ENCODE assay signal across 30 mouse cellular contexts in genomic region chr2:69104511-69105145, GRCm38 (mm10). TPM values are rescaled to one million over a fixed set of nuclear protein-coding genes. Genes with fewer than 3 reads are reported as not detected.
A peak's percentile ranks its signal among the peaks of the same experiment; 100 is the strongest.
DNase-seq lines count a peak whose midpoint lies in the region; ATAC-seq and TF ChIP-seq lines count a peak whose summit lies in the region.
"Had no signal": no experiment of that assay in that cellular context is flagged by ENCODE, and none has a peak within 500 bp of the region (broad histone marks: within the 10 kb centered on the region; RNA-seq: fewer than 3 reads in every experiment).

No protein-coding gene starts in this region.

- H3K4me3 ChIP-seq in kidney, postnatal 0 days (replicated peaks; ENCODE audit: low read depth, low read length), result no peak overlapping the region
- H3K4me3 ChIP-seq in kidney, adult 2 months (ENCODE audit: insufficient read depth, low read depth, low read length), result no peak overlapping the region
- H3K4me3 ChIP-seq: erythroblast, embryonic 14.5 days; forebrain, embryonic 12.5 days; heart, embryonic 12.5 days; hindbrain, embryonic 10.5 days; hindbrain, embryonic 15.5 days; liver, embryonic 12.5 days; megakaryocyte, embryonic 14.5 days; midbrain, embryonic 12.5 days; myocyte; neural tube, embryonic 12.5 days had no signal

- H3K9ac ChIP-seq in kidney, postnatal 0 days (ENCODE audit: low read depth, low read length), result no peak overlapping the region
- H3K9ac ChIP-seq: forebrain, embryonic 12.5 days; heart, embryonic 12.5 days; hindbrain, embryonic 15.5 days; liver, embryonic 12.5 days; liver, postnatal 0 days; midbrain, embryonic 12.5 days; neural tube, embryonic 12.5 days had no signal

- no peak for TF ChIP-seq POLR2A in kidney, adult 2 months (IDR thresholded peaks at IDR 0.05; ENCODE audit: low read depth, low read length)

- 49% methylated on average over 10 of the region's 10 CpGs for WGBS in kidney, postnatal 0 days
- 68% methylated on average over 10 of the region's 10 CpGs for WGBS in kidney, adult 2 months

- H3K36me3 ChIP-seq in kidney, postnatal 0 days (ENCODE audit: insufficient read depth, low read length), result no peaks in the 10 kb centered on the region
- no peaks in the 10 kb centered on the region for H3K36me3 ChIP-seq in kidney, adult 2 months (ENCODE audit: control insufficient read depth, insufficient read depth, low read length)
- H3K36me3 ChIP-seq: forebrain, embryonic 12.5 days; heart, embryonic 12.5 days; hindbrain, embryonic 10.5 days; liver, embryonic 12.5 days; midbrain, embryonic 12.5 days; neural tube, embryonic 12.5 days had no signal

- no peaks in the 10 kb centered on the region for H3K4me1 ChIP-seq in kidney, postnatal 0 days (replicated peaks; ENCODE audit: insufficient read depth, low read length)
- no peaks in the 10 kb centered on the region for H3K4me1 ChIP-seq in kidney, adult 2 months (ENCODE audit: control insufficient read depth, insufficient read depth, low read length)
- H3K4me1 ChIP-seq: hindbrain, embryonic 15.5 days; liver, embryonic 12.5 days; neural tube, embryonic 12.5 days had no signal

- peak; percentile 64 for DNase-seq in heart, adult 11 months
- no peak for DNase-seq in heart, postnatal 36 days
- DNase-seq in kidney, postnatal 0 days (ENCODE audit: low spot score), result peak; percentile 45
- no peak for DNase-seq in kidney, adult 2 months
- DNase-seq in right cerebral cortex, postnatal 25 days, result peak; percentile 33
- no peak for DNase-seq in right cerebral cortex, postnatal 10 days (ENCODE audit: low spot score in 2 of 2)
- DNase-seq: adrenal gland, postnatal 36 days; cerebellum, adult 2 months; cerebellum, postnatal 14 days; gastrocnemius, postnatal 25 days; heart, adult 18-20 months; kidney, adult 11 months; left cerebral cortex, postnatal 4 days; liver, postnatal 0 days; lung, postnatal 4 days; thymus, postnatal 4 days had no signal

- H3K9me3 ChIP-seq in kidney, postnatal 0 days (replicated peaks; ENCODE audit: low read length), result no peaks in the 10 kb centered on the region
- H3K9me3 ChIP-seq: forebrain, embryonic 12.5 days; heart, embryonic 12.5 days; hindbrain, embryonic 10.5 days; hindbrain, embryonic 15.5 days; liver, embryonic 12.5 days; megakaryocyte, embryonic 14.5 days; midbrain, embryonic 12.5 days; neural tube, embryonic 12.5 days had no signal

- no peak for TF ChIP-seq CTCF in kidney, postnatal 0 days (IDR thresholded peaks at IDR 0.05; ENCODE audit: low read depth)
- no peak for TF ChIP-seq CTCF in kidney, adult 2 months (conservative IDR thresholded peaks at IDR 0.05; ENCODE audit: insufficient read depth, insufficient read length, low read depth, low read length)

- no peak for ATAC-seq in kidney, postnatal 0 days (replicated peaks; ENCODE audit: low FRiP score, low read depth)
- no peak for ATAC-seq in CD4-positive, CD25-positive, alpha-beta regulatory T cell, adult 4 months
- ATAC-seq: inflammation-experienced regulatory T-cells, adult 6 months; liver, embryonic 12.5 days; liver, postnatal 0 days; Patski had no signal

- no peaks in the 10 kb centered on the region for H3K27me3 ChIP-seq in kidney, postnatal 0 days (ENCODE audit: insufficient read depth, low read length)
- H3K27me3 ChIP-seq in kidney, adult 2 months (replicated peaks; ENCODE audit: control insufficient read depth, insufficient read depth, low read length), result no peaks in the 10 kb centered on the region
- H3K27me3 ChIP-seq: forebrain, embryonic 12.5 days; heart, embryonic 12.5 days; hindbrain, embryonic 15.5 days; liver, embryonic 12.5 days; megakaryocyte, embryonic 14.5 days; midbrain, embryonic 12.5 days; neural tube, embryonic 12.5 days; Patski had no signal

- H3K4me2 ChIP-seq in kidney, postnatal 0 days (ENCODE audit: low read length), result no peak overlapping the region
- H3K4me2 ChIP-seq: forebrain, embryonic 12.5 days; heart, embryonic 12.5 days; hindbrain, embryonic 15.5 days; liver, embryonic 12.5 days; midbrain, embryonic 12.5 days; neural tube, embryonic 12.5 days had no signal

- intact Hi-C loops in heart, postnatal 36 days (cut with DNase I), result loop anchor here (5.0 kb wide), 2 partner anchors 52 to 542 kb away; no protein-coding TSS in a partner anchor

- H3K27ac ChIP-seq in kidney, postnatal 0 days, result no peak overlapping the region
- H3K27ac ChIP-seq in kidney, adult 2 months (ENCODE audit: insufficient read depth, low read depth, low read length), result no peak overlapping the region
- H3K27ac ChIP-seq: forebrain, embryonic 12.5 days; hindbrain, embryonic 10.5 days; hindbrain, embryonic 15.5 days; liver, embryonic 12.5 days; midbrain, embryonic 12.5 days; neural tube, embryonic 12.5 days had no signal

RNA-seq across cellular contexts. Expression of gene Nostrin, which starts 31.0 kb away (rescaled TPM):
- 1 to 10 TPM; 4.6 to 5.2 TPM for total RNA-seq in heart, postnatal 36 days (2021)
- 9.8 and 10.3 TPM in 2 replicates for polyA plus RNA-seq in kidney, postnatal 0 days (2015; fragmentation: Nextera tagmentation; extraction: Ambion mirVana)
- polyA plus RNA-seq in kidney, adult 2 months (2012; rRNA removed), result 0.75 and 1.0 TPM in 2 replicates
- under 1 TPM in 1 of 2 experiments, not detected in 1; 0.55 TPM for polyA plus RNA-seq in CD4-positive, CD25-positive, alpha-beta regulatory T cell, adult 4 months (2017; shearing (Covaris generic))
- total RNA-seq: MEL had no signal
- polyA plus RNA-seq: erythroblast, embryonic 14.5 days had no signal

Comparison
In these comparisons a context has a peak if more than half of its experiments do, and no peak if none do; other contexts are left out.
1. DNase-seq: peak in heart, adult 11 months (single experiment), kidney, postnatal 0 days (single experiment) and right cerebral cortex, postnatal 25 days (single experiment); none in heart, postnatal 36 days (0 of 2), kidney, adult 2 months (single experiment) and right cerebral cortex, postnatal 10 days (0 of 2).